Mouse (Mus musculus) induced T-regulatory cell, adult 2 months (primary cell): ENCODE data around the gene Sez6l.

ENCODE experiments used
- DNase-seq: peaks from one replicate; pipeline ENCODE4 v3.0.0-alpha.2; 2012; ENCODE audit warnings: low read depth

The Sez6l gene

DNA sequence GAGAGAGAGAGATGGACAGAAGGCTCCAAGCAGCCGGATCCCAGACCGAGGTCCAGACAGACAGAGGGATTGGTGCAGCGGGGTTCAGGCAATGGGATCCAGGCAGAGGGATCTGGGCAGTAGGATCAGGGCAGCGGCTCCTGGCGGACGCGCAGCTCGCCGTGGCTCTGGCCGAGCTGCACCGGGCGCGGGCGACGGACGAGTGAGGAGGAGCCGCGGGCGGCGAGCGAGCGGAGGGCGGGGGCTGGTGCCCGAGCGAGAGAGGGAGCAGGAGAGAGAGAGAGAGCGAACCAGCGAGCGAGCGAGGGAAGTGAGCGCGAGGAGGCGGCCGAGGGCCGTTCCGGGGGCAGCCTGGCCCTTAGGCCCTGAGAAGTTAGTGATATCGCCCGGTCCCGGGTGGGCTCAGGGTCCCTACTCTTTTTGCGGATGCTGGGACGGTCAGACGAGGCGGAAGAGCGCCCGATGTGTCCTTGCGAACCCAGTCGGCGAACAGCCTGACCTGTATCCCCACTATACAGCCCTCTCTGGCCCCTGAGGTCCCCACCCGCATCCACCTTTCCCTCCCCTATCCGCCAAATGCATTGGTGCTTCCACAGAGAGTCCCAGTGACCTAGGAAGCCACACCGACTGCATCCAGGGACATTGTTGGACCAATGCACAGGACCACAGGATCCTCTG, at the start of gene Sez6l:
Gene Sez6l (minus strand): TSS at position 193 of the 678 bp plus-strand sequence.
- no peak for DNase-seq

DNA sequence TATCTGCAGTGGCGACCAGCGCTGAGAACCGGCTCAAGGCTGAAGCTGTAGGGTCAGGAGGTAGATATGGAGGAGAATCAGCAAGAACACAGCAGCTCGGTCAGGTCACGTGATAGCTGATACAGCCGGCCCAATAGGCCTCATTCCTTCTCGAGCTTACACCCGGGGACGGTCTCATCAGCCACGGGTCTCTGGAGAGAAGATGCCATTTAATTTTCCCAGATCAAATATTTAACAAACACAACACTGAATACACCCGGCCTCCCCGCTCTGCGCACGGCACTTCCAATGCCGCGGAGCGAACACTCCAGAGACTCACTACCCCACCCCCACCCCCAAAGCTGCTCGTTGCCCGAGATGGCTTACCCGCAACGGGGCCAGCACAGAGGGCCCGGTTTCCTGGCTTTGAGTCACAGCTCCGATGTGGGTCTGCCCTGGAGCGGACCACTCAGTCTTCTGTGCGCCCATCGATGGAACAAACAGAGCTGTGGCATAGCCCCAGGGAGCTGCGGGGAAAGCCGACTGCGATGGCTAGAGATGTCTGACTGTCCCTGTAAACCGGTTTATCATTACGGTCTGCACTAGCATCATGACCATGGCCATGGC, 48.7 kb upstream of the Sez6l start:
- no peak for DNase-seq

DNA sequence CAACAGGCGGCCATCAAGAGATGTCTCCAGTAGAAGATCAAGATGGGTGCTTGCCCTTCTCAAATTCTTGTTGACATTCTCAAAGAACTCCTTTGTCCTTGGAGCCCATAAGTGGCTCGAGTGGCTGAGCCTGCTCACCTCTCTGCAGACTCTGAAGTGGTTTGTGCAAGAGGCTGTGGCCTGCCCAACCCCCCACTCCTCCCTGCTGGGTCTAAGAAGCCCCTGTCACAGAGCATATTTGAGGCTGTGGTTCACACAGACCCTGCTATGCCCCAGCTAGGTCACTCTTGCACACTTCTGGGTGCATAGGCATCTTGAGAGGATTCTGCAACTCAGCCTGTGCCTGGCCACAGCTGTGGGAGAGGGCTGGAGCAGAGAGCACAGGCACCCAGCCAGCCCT, 46.0 kb upstream of the Sez6l start:
- DNase-seq = no peak

DNA sequence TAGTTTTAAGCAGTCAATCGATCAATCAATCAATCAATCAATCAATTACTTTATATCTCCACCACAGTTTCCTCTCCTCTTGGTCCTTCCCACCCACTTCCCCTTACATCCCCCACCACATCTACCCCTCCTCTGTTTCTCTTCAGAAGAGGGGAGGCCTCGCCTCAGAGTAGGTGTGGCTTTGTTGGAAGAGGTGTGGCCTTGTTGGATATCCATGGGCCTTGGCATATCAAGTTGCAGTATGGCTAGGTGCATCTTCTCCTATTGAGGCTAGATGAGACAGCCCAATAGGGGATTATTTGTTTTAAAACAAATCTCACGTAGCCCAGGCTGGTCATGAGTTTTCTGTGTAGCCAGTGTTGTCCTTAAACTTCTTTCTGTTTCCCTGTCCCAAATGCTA, 43.3 kb upstream of the Sez6l start:
- no peak for DNase-seq

DNA sequence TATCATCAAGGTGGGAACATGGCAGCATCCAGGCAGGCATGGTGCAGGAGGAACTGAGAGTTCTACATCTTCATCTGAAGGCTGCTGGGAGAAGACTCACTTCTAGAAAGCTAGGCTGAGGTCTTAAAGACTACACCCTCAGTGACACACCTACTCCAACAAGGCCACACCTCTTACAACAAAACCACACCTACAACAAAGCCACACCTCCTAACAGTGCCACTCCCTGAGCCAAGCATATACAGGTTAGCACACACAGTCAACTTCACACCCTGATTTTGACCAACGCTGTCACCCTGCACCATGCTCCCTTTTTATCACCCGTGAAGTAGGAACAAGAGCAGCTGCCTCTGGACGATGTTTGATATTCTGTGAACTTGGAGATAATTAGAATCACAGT, 42.4 kb upstream of the Sez6l start:
- DNase-seq = no peak

DNA sequence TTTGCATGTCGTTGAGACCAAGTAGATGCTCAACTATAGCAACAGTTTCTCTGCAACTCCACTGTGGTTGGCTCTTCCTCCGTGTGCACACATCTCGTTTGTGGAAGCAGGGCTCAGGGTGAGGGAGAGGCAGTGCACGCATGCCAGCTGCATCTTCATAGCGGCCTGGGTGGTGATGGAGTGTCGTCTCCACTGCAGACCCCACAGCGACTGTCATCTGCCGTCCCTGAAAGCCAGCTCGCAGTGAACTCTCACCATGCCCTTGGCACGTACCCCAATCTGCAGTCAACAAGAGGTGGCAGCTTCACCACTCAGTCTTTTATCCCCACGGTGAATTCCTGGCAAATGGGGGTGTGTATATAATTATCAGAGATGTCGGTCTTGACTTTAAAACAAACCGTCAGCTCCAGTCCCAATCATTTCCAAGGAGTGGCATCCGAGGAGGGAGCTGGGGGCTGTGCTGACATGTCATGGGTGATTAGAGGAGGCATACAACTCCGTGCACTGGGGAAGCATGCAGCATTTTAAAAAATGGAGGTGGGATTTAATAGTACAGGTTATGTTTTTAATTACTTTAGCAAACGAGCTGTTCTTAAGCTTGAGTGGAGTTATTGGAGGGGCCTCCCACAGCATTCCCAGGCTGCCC, 40.7 kb upstream of the Sez6l start:
- DNase-seq = no peak

DNA sequence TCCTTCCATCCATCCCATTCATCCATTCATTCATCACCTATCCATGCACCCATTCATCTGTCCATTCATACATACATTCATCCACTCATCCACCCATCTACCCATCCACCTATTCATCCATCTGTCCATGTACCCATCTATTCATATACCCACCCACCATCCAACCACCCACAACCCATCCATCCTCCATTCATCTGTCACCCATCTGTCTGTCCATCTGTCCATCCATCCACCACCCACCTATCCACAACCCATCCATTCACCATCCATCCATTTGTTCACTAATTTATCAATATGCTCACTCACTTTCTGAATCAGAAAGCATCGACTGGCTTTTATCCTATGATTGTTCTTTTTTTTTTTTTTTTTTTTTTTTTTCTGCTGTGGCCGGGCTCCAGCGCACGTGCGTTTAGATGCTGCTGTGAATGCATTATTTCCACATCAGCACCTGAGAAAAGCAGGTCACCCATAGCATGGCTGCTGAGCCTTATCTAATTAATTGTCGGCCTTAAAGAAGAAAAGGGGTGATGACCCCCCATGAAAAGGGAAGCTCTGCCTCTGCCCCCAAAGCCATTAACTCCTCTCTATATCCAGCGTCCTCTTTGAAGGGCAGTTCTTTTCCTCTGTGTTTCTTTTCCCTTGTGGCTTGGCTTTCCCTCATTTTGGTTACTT, 39.1 kb upstream of the Sez6l start:
- DNase-seq = no peak

DNA sequence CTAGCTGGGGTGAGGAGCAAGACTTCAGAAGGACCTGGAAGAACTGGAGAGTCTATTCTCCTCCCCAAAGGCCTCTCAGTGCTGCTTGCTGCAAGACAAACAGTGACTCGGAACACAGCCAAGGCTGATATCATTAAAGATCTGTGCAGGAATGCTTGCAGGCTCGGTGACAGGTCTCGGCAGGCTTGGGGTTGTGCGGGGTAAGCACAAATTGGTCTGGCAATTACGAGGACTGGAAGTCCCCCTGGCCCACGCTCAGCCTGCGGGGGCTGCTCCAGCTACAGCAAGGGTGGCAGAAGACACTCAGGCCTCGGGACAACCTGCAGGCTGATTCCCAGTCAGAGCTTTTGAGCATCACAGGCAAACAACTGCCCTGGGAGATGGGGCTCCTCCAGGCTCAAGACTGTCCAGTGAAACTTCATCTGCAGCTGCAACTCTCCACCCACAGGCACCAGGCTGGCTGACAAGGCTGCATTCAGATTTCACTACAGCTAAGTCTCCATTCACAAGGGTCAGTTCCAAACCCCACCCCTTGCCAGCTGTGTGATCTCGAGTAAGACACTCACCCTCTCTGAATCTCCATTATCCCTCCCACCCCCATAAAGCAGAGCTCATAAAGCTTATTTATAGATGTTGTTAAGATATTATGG, 31.0 kb upstream of the Sez6l start:
- DNase-seq = no peak

DNA sequence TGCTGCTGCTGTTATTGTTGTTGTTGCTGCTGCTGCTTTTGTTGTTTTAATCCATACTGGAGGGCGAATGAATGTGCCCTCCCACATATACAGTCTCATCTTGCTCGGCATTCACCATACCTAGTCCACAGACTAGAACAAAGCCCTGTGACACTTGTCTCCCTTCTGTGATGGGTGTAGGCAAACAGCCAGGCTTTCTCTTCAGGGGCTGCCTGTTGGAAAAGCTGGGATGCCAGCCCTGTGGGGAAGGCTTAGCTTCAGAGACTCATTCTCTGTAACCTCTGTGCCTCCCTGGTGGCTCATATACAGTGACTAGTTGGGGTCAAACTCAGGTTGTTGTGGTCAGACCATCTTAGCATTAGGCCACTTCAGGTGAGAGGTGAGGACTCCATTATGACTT, 30.1 kb upstream of the Sez6l start:
- no peak for DNase-seq

DNA sequence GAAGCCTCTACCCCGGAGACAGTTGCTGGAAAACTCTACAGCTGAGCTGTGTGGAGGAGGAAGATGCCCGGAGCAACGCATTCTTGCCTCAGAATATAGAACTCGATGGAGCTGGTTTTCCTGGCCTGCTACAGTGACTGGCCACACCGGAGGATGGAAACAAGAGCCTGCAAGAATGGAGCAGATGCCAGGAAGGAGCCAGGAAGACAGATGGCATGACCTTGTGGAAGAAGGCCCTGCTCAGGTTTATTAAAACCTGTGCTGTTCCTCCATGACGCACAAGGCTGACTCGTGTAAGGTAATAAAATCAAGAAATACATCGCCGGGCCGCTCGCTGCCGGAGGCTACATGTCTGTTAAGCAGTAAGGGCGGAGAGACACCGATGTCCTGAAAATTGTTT, 28.4 kb upstream of the Sez6l start:
- no peak for DNase-seq

DNA sequence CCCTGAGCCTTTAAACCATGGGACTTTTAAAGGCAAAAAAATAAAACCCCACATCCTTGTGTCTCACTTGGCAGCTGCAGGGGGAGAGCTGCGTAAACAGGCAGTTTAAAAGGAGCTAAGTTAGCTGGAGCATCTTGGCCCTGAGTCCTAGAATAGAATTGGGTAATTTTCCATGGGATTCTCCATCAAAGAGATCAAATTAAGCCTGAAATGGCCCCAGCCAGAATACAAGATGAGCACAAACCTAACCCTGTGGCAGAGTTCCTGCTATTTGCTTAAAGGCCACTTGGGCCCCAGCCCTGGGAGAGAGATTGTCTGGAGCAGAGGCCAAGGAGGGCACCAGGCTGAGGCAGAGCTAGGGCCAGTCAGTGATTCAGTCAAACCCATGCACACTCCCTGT, 27.3 kb upstream of the Sez6l start:
- DNase-seq = no peak

DNA sequence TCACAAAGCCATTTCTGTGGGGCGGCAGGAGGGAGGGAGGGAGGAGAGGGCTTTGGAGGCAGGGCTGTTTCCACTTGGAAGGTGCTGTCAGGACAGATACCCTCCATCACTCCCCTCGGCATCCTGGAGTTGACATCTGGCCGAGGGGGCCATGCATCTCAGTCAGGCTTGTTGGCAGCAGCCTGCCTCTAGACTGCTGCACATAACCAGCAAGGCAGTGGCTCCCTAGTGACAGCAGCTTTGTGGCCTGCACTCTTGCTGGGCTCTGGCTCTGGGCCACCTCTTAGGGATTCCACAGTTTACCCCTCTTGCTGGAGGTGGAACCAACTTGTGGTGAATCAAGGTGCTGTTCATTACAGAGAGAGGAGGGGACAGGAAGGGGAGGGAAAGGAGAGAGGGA, 26.6 kb upstream of the Sez6l start:
- no peak for DNase-seq

DNA sequence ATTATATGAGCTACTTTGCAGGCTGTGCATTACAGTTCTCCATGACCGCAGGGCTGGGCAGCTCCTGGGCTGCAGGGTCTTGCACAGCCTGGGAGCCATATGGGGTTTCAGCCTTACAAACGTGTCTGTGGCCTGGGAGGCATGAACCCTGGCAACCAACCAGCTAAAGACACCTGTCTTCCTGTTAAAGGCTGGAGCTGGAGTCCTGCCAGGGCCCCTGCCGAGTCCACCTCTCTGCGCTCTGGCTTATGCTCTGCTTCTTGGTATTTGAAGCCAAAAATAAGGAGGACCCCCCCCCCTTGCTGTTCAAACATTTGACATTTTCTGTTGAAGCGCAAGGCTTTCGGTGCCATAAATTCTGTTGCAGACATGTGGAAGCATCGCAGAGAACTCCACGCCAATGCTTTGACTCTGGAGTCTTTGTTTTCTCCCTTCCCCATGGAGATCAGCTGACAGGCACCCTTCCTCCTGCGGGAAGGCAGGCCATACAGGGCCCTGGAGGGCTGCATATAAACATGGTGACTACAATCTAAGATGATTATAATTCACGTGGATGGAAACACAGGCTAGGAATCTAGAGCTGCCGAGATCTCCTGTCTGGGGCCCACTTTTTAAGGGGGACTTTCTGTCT, 23.4 kb upstream of the Sez6l start:
- no peak for DNase-seq

DNA sequence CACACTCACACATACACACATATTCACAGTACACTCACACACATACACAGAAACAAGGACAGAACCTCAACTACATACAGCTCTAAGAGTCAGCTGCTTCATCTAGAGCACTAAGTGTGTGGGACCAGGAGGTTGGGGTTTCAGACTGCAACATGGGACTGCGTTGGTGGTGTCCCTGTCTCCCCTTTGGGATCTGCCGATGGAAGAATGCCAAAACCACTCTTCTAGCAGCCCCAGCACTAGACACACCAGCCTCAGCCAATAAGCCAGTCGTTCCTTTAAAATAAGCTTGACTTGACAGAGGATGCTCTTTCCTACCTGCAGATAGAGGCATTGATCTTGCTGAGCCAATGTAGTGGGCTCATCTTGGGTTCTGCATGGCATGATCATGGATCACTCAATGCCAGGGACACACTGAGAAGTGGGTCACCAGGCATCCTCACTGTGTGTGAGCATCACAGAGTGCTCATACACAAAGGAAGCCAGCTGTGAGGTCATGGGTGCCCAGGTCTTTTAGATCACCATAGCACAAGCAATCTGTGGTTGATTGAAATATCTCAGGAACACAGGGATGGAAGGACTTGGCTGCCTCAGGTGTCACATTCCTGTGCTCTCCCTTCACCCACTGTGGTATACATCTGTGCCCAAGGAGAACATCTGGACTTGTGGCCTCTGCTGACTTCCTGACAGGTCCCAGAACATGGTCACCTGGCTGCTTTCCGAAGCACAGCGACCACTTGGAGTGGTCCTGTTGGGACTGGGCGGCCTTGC, 22.7 kb upstream of the Sez6l start:
- DNase-seq = no peak

DNA sequence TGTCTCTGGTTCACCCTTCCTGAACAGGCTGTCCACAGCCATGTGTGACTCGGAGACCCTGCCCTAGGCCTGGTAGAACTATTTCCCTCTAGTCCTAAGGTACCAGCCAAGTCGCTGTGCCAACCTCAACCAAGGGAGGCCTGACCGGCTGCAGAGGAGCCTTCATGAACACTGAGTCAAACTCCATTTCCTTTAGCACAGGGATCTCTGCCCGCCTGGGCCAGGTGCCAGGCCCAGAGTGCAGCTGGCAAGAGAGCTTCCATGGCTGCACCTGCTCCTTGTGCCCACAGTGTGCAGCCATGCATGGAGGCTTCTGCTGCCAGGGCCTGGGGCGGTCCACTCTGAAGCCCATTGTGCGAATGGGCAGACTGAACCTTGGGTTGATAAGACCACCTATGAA, 20.9 kb upstream of the Sez6l start:
- DNase-seq = no peak

DNA sequence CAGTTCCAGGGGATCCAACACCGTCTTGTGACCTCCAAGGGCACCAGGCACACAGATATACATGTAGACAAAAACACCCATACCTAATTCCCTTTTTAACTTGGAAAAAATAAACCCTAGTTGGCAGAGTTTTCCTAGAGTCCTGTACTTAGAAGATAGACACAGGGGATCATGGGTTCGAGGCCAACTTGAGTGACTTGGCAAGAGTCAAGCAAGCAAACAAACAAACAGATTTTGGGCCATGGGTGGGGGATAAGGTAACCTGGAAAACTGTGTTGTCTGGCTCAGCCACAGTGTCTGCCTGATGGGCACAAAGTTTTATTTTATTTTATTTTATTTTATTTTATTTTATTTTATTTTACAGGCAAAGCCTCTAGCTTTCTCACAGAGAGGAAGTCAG, 20.3 kb upstream of the Sez6l start:
- DNase-seq = no peak

DNA sequence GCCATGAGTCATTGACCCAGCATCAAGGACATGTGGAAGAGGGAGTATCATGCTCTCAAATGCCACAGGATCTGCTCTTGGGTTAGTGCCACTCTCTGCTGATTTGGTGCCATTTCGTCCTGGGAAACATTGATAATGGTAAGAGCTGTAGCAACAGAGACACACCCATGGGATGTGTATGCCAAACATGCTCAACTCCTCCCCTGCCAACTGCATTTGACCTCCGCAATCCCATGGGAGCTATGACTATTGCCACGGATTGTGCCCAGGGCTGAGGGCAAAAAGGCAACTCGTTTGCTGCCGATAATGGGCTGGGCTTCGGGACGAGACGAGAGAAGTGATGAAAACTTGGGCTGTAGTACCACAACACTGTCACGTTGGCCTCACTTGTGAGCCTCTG, 19.7 kb upstream of the Sez6l start:
- no peak for DNase-seq

DNA sequence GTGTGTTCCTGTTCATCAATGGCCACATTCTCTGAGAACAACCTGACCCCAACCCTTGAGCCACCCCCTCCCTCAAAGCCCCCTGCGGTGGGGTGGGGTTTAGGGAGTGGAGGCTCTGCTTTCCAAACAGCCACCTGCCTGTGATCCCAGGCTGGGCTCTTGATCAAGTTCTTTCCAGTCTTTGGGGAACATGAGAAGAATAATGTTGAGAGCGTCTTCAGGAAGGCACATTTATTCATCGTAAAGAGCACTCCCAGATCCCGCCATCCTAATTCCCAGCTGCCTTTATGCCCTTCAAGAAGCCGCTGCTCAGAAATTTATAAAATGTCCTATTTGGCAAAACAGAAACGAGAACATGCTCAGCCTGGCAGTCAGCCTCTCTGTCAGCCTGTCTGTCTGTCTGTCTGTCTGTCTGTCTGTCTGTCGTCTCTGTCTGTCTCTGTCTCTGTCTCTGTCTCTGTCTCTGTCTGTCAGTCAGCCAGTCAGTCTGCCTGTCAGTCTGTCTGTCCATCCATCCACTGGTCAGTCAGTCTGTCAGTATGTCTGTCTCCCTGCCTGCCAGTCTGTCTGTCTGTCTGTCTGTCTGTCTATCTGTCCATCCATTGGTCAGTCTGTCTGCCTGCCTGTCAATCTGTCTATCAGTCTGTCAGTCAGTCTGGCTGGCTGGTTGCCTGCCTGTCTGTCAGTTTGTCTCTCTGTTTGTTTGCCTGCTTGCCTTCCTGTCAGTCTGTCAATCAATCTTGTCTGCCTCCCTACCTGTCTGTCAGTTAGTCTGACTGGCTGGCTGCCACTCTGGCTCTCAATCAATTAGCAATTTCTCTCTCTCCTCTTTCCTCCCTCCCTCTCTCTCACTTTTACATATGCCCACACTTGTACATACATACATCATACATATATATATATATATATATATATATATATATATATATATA, 19.0 kb upstream of the Sez6l start:
- DNase-seq = no peak

DNA sequence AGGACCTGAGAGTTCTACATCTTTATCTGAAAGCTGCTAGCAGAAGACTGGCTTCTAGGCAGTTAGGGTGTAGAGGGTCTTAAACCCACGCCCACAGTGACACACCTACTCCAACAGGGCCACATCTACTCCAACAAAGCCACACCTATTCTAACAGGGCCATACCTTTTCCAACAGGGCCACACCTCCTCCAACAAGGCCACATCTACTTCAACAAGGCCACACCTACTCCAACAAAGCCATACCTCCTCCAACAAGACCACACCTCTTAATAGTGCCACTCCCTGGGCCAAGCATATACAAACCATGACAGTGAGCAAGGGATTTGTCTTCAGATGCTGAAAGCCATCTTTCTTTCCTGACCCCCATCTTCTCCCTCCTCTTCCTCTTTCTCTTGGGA, 14.7 kb upstream of the Sez6l start:
- DNase-seq = no peak

DNA sequence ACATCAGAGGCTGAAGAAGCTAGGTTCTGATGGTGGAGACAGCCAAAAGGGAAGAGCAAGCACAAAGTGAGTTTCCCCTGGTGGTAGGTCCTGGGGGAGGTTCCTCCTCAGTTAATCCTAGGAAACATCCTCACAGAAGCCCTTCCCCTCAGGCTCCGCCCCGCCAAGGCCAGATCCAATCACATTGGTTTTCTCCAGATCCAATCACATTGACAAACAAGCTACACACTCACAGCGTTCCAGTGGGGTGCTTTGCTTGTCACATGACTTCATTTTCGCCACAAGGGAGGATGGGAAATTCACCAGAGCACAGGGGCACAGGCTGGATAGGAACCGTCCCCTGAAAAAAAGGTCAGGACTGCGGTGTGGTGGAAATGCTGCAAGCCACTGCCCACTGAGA, 9.1 kb upstream of the Sez6l start:
- no peak for DNase-seq
